Mouse (Mus musculus) embryonic fibroblast, embryonic 13.5 days (primary cell): ENCODE measurements around the gene Ahdc1.

Source experiments
- CTCF ChIP-seq: IDR thresholded peaks from 2 replicates; pipeline ENCODE4 v1.5.1; 2011; ENCODE audit warnings: mild to moderate bottlenecking, control low read depth, low read length, moderate library complexity, borderline replicate concordance; ENCODE audit not compliant: insufficient read depth
- POLR2A ChIP-seq: IDR thresholded peaks from 2 replicates; pipeline ENCODE4 v1.6.1; 2011; ENCODE audit warnings: low read depth, mild to moderate bottlenecking, control low read depth, low read length, moderate library complexity

GRCm38 (mm10) chr4:133046691-133047352 is 35.8 kb downstream of the Ahdc1 start:
- TF ChIP-seq CTCF (no peak), POLR2A (no peak)
